Mouse (Mus musculus) stomach, postnatal 0 days (tissue): ENCODE data around the gene Arhgef28. TPM values are rescaled to one million over a fixed set of nuclear protein-coding genes. Genes with fewer than 3 reads are reported as not detected.

Experiments
- ATAC-seq: fragments of 200-750 bp; cut with Nextera tagmentation; 2 replicates; pipeline ENCODE4 v1.8.0; 2017; ENCODE audit not compliant: low FRiP score, low TSS enrichment
- DNase-seq: peaks from one replicate; pipeline ENCODE4 v3.0.0-alpha.2; 2016; ENCODE audit warnings: low spot score
- H3K27ac ChIP-seq: fragments of 300-500 bp; sonication (generic); replicated peaks from 2 replicates; pipeline ENCODE4 v1.5.1; 2014; ENCODE audit warnings: mild to moderate bottlenecking, control low read depth
- H3K27me3 ChIP-seq: fragments of 300-500 bp; sonication (generic); 2 replicates; pipeline ENCODE4 v1.6.1; 2014; ENCODE audit warnings: low read length; ENCODE audit not compliant: control insufficient read depth, insufficient read depth
- H3K36me3 ChIP-seq: fragments of 300-500 bp; sonication (generic); 2 replicates; pipeline ENCODE4 v1.6.1; 2014; ENCODE audit warnings: low read length, mixed read lengths; ENCODE audit not compliant: control insufficient read depth, insufficient read depth
- H3K4me1 ChIP-seq: fragments of 300-500 bp; sonication (generic); replicated peaks from 2 replicates; pipeline ENCODE4 v1.6.1; 2014; ENCODE audit warnings: antibody characterized with exemption; ENCODE audit not compliant: control insufficient read depth, insufficient read depth
- H3K4me2 ChIP-seq: fragments of 300-500 bp; sonication (generic); replicated peaks from 2 replicates; pipeline ENCODE4 v1.6.1; 2014; ENCODE audit warnings: low read depth, mild to moderate bottlenecking, control low read depth, moderate library complexity
- H3K4me3 ChIP-seq: fragments of 300-500 bp; sonication (generic); 2 replicates; pipeline ENCODE4 v1.5.1; 2014; ENCODE audit warnings: low read depth, low read length, control low read depth
- H3K9ac ChIP-seq: fragments of 300-500 bp; sonication (generic); 2 replicates; pipeline ENCODE4 v1.6.1; 2014; ENCODE audit warnings: mild to moderate bottlenecking, low read length, control low read depth, mixed read lengths
- H3K9me3 ChIP-seq: fragments of 300-500 bp; sonication (generic); 2 replicates; pipeline ENCODE4 v1.6.1; 2016; ENCODE audit warnings: low read length; ENCODE audit not compliant: control insufficient read depth
- CTCF ChIP-seq: IDR thresholded peaks from 2 replicates; pipeline ENCODE4 v1.5.1; 2016; ENCODE audit warnings: antibody characterized with exemption, low read depth, mild to moderate bottlenecking, moderate library complexity
- EP300 ChIP-seq: optimal IDR thresholded peaks from 2 replicates; pipeline ENCODE3; 2016; ENCODE audit warnings: antibody characterized with exemption
- WGBS: fragments of 180-500 bp; shearing (Covaris S2); extraction: QIAGEN DNeasy Blood & Tissue Kit; methylation state at CpG from one replicate; pipeline ENCODE4 v1.1.7; 2014; 5-methylcytosine and 5-hydroxymethylcytosine counted together
- polyA plus RNA-seq: library from polyadenylated mRNA; unstranded; fragments of >200 nt; fragmentation: Nextera tagmentation; extraction: Ambion mirVana; gene quantifications from 2 replicates; pipeline ENCODE4 v1.2.1, GENCODE M21; 2015

Arhgef28 gene
- polyA plus RNA-seq: 23.1 and 23.8 TPM in 2 replicates

DNA sequence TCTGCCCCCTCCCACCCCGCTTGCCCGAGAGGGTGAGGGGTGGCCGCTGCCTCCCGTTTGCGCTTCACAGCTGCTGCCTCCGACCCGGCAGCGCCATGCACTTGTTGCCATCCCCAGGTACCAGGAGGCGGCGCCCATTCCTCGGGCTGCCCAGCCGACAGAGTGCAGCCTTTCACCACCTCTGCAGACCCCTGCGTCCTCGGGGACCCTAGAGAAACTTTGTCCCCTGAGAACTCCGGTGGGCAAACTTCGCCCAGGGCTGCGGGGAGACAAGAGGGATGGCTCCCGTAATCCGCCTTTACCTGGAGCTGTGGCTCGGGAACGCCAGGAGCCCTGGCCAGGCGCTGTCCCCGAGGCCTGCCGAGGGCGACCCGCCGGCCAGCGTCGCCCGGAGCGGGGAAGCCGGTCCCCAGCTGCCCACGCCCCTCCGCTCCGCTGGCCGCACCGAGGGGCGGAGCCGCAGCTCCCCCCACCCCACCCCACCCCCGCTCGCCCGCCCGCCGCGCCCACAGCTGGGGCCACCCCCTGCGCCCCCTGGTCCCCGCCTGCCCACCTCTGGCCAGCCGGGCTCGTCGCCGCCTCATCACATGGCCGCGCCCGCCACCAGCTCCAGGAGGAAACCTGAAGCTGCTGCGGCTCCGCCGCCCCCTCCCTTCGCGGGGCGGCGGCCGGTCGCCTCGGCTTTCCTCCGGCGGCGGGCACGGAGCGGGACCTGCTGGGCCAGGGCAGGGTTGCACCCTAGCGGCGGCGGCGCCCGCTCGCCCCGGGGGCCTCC, at the start of gene Arhgef28:
TSS of gene Arhgef28 (minus strand) at position 669 of the 775 bp plus-strand sequence.
- under 1% methylated on average over 43 of the region's 76 CpGs for WGBS

GRCm38 (mm10) chr13:98254921-98255320, 48.7 kb upstream of the Arhgef28 start:
- Histone ChIP-seq H3K36me3 (peaks cover 27% of the 10 kb centered on the region), H3K4me3 (no peak overlapping the region), H3K4me1 (no peaks in the 10 kb centered on the region), H3K27me3 (no peaks in the 10 kb centered on the region), H3K27ac (no peak overlapping the region), H3K9ac (no peak overlapping the region), H3K9me3 (no peaks in the 10 kb centered on the region), H3K4me2 (no peak overlapping the region)
- DNase-seq (no peak), ATAC-seq (no peak; the same call in 1 of the 2 replicates)
- 67% methylated on average over 9 of the region's 9 CpGs for WGBS
- TF ChIP-seq CTCF (peak; percentile 52), EP300 (no peak)

More for the DNA sequence above, at the start of gene Arhgef28:
- Histone ChIP-seq H3K4me3 (peak within 1 kb of the TSS; percentile 66), H3K27me3 (no peaks in the 10 kb centered on the region), H3K4me1 (no peaks in the 10 kb centered on the region), H3K9ac (peak within 1 kb of the TSS; percentile 75), H3K4me2 (peak within 1 kb of the TSS; percentile 91), H3K36me3 (no peaks in the 10 kb centered on the region), H3K27ac (peak within 1 kb of the TSS; percentile 90), H3K9me3 (no peaks in the 10 kb centered on the region)
- ATAC-seq (peak; percentile 92), DNase-seq (peak; percentile 92)
- no peak for TF ChIP-seq EP300
- TF ChIP-seq CTCF: peak; percentile 72

- no peak overlapping the region for H3K27ac ChIP-seq
- H3K27me3 ChIP-seq: no peaks in the 10 kb centered on the region
- no peaks in the 10 kb centered on the region for H3K4me1 ChIP-seq
- peaks cover 32% of the 10 kb centered on the region for H3K36me3 ChIP-seq
- no peak overlapping the region for H3K9ac ChIP-seq
- H3K4me2 ChIP-seq: no peak overlapping the region
- 92% methylated on average over 10 of the region's 10 CpGs for WGBS
- H3K9me3 ChIP-seq: no peaks in the 10 kb centered on the region
- H3K4me3 ChIP-seq: no peak overlapping the region
- ATAC-seq (no peak), DNase-seq (no peak)
- TF ChIP-seq EP300 (no peak), CTCF (no peak)
These were observed 43.4 kb upstream of the Arhgef28 start for GRCm38 (mm10) chr13:98249594-98249993.

DNA sequence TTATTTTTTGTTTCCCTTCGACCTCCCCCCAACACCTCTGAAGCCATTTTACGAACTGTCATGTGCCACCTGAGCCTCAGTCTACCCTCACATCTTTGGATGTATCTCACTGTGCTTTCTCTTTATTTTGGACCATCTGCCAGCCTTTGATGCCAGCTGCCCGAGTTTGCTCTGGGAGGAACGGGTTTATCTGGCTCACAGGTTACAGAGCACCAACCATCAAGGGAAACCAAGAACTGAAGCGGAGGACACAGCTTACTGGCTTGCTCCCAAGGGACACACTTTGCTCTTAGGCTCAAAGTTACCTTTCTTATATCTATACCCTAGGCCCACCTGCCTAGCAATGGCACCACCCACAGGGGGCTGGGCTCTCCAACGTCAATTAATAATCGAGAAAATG, 39.1 kb upstream of the Arhgef28 start:
- no peaks in the 10 kb centered on the region for H3K9me3 ChIP-seq

DNA sequence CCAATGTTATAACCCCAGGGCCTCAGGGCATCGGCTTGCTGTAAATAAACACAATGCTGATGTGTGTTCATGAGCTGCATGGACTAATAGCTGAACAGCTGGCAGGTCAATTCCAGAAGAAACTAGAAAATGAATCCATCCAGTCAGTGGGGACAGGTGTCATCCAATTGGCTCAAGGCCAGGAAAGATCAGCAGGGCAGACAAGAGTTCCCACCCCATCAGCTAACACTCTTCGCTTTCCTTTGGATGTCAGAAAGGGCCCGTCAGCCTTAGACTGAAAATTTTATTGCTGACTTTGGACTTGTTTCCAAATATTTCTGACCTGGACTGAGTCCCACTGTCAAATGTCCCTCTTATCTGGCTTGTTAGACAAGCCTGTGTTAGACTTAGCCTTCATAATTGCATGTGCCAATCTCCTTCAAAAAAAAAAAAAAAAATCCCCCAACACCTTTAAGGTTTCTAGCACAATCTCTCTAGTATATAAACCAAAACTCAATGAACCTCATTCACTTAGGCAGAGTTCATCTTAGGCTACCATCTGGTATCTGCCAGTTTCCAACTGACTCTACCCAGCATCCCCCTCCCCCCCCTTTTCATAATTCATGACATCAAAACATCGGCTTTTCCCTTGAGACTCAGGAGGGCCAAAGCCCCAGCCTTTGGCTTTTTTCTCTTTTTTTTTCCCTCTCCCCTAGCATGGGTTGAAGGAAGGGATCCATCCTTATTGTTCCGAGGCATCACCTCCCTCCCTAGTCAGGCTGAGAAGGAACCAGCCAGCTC, 38.5 kb upstream of the Arhgef28 start:
- ATAC-seq (no peak), DNase-seq (no peak)
- 59% methylated on average over 4 of the region's 5 CpGs for WGBS
- H3K9ac ChIP-seq: no peak overlapping the region
- no peak overlapping the region for H3K27ac ChIP-seq
- no peak overlapping the region for H3K4me3 ChIP-seq
- no peaks in the 10 kb centered on the region for H3K27me3 ChIP-seq
- H3K4me2 ChIP-seq: no peak overlapping the region
- peaks cover 6% of the 10 kb centered on the region; the same call in 1 of the 2 replicates for H3K36me3 ChIP-seq
- H3K4me1 ChIP-seq: no peaks in the 10 kb centered on the region
- no peaks in the 10 kb centered on the region for H3K9me3 ChIP-seq
- TF ChIP-seq CTCF: no peak
- no peak for TF ChIP-seq EP300

More for the DNA sequence above, 39.1 kb upstream of the Arhgef28 start:
- 72% methylated on average over 7 of the region's 7 CpGs for WGBS
- DNase-seq (no peak), ATAC-seq (no peak)
- Histone ChIP-seq H3K27ac (no peak overlapping the region), H3K27me3 (no peaks in the 10 kb centered on the region), H3K4me2 (no peak overlapping the region), H3K4me1 (no peaks in the 10 kb centered on the region), H3K36me3 (peaks cover 9% of the 10 kb centered on the region), H3K4me3 (no peak overlapping the region), H3K9ac (no peak overlapping the region)
- TF ChIP-seq CTCF (no peak), EP300 (no peak)
